8 mouse cellular contexts compared by ENCODE assay signal in genomic region chr10:62507591-62508308, GRCm38 (mm10). TPM values are rescaled to one million over a fixed set of nuclear protein-coding genes. Genes with fewer than 3 reads are reported as not detected.
DNase-seq lines count a peak whose midpoint lies in the region; ATAC-seq and TF ChIP-seq lines count a peak whose summit lies in the region.

No protein-coding gene starts in this region.

- no peaks in the 10 kb centered on the region for H3K9me3 ChIP-seq in forebrain, embryonic 15.5 days
- H3K9me3 ChIP-seq in hindbrain, embryonic 12.5 days (replicated peaks) = no peaks in the 10 kb centered on the region
- no peaks in the 10 kb centered on the region for H3K9me3 ChIP-seq in limb, embryonic 14.5 days (ENCODE audit: control insufficient read depth, low read length)
- no peaks in the 10 kb centered on the region for H3K9me3 ChIP-seq in midbrain, embryonic 13.5 days

- peak; percentile 89 for DNase-seq in CD4-positive, CD25-positive, alpha-beta regulatory T cell, adult 2 months (ENCODE audit: low read depth, low spot score)
- DNase-seq in adrenal gland, postnatal 10 days = peak; percentile 53
- no peak for DNase-seq in limb, embryonic 14.5 days (ENCODE audit: low spot score)
- peak; percentile 22 for DNase-seq in testis, postnatal 14 days (ENCODE audit: low spot score)
- DNase-seq in adipocyte (ENCODE audit: low spot score) = no peak

- no peak for TF ChIP-seq POLR2A in limb, embryonic 14.5 days (IDR thresholded peaks at IDR 0.05; ENCODE audit: borderline replicate concordance, extremely low read depth, insufficient read depth, insufficient read length)

- H3K4me2 ChIP-seq in forebrain, embryonic 15.5 days (replicated peaks) = peak overlapping the region; percentile 32; the same call in 1 of the 2 replicates
- peak overlapping the region; percentile 48 for H3K4me2 ChIP-seq in hindbrain, embryonic 12.5 days (replicated peaks)
- peak overlapping the region; percentile 48 for H3K4me2 ChIP-seq in limb, embryonic 14.5 days (replicated peaks; ENCODE audit: low read depth, low read length, severe bottlenecking)
- peak overlapping the region; percentile 53 for H3K4me2 ChIP-seq in midbrain, embryonic 13.5 days (replicated peaks)

- H3K27ac ChIP-seq in forebrain, embryonic 15.5 days (replicated peaks) = no peak overlapping the region
- no peak overlapping the region for H3K27ac ChIP-seq in hindbrain, embryonic 12.5 days
- no peak overlapping the region for H3K27ac ChIP-seq in limb, embryonic 14.5 days (replicated peaks; ENCODE audit: low read depth, low read length)
- no peak overlapping the region for H3K27ac ChIP-seq in midbrain, embryonic 13.5 days

- H3K9ac ChIP-seq in forebrain, embryonic 15.5 days (replicated peaks) = no peak overlapping the region; the same call in 1 of the 2 replicates
- no peak overlapping the region for H3K9ac ChIP-seq in hindbrain, embryonic 12.5 days
- H3K9ac ChIP-seq in limb, embryonic 14.5 days (ENCODE audit: low read depth, low read length, severe bottlenecking) = peak overlapping the region; percentile 32; the same call in 1 of the 2 replicates
- 0 out of 2 replicates have a peak overlapping the region, but pooled peaks have one; percentile 51 for H3K9ac ChIP-seq in midbrain, embryonic 13.5 days (replicated peaks)

- H3K36me3 ChIP-seq in forebrain, embryonic 15.5 days = no peaks in the 10 kb centered on the region
- H3K36me3 ChIP-seq in hindbrain, embryonic 12.5 days = no peaks in the 10 kb centered on the region
- H3K36me3 ChIP-seq in limb, embryonic 14.5 days (ENCODE audit: control insufficient read depth, insufficient read depth, low read length) = no peaks in the 10 kb centered on the region
- no peaks in the 10 kb centered on the region for H3K36me3 ChIP-seq in midbrain, embryonic 13.5 days

- H3K27me3 ChIP-seq in forebrain, embryonic 15.5 days = peaks cover 9% of the 10 kb centered on the region; the same call in 1 of the 2 replicates
- peaks cover 14% of the 10 kb centered on the region for H3K27me3 ChIP-seq in hindbrain, embryonic 12.5 days
- no peaks in the 10 kb centered on the region for H3K27me3 ChIP-seq in limb, embryonic 14.5 days (ENCODE audit: control insufficient read depth, insufficient read depth, low read length)
- H3K27me3 ChIP-seq in midbrain, embryonic 13.5 days = peaks cover 17% of the 10 kb centered on the region

- peak overlapping the region; percentile 13; the same call in 1 of the 2 replicates for H3K4me3 ChIP-seq in forebrain, embryonic 15.5 days
- H3K4me3 ChIP-seq in hindbrain, embryonic 12.5 days = peak overlapping the region; percentile 19
- H3K4me3 ChIP-seq in limb, embryonic 14.5 days (replicated peaks; ENCODE audit: low read length) = peak overlapping the region; percentile 24
- peak overlapping the region; percentile 24 for H3K4me3 ChIP-seq in midbrain, embryonic 13.5 days (replicated peaks)

- ATAC-seq in forebrain, embryonic 15.5 days (replicated peaks) = no peak
- ATAC-seq in hindbrain, embryonic 12.5 days (ENCODE audit: low FRiP score) = no peak
- no peak for ATAC-seq in limb, embryonic 14.5 days (ENCODE audit: low FRiP score, low read depth)
- ATAC-seq in midbrain, embryonic 13.5 days = no peak

- peaks cover 3% of the 10 kb centered on the region; the same call in 1 of the 2 replicates for H3K4me1 ChIP-seq in forebrain, embryonic 15.5 days
- no peaks in the 10 kb centered on the region for H3K4me1 ChIP-seq in hindbrain, embryonic 12.5 days
- H3K4me1 ChIP-seq in limb, embryonic 14.5 days (ENCODE audit: control insufficient read depth, insufficient read depth, low read length) = no peaks in the 10 kb centered on the region
- H3K4me1 ChIP-seq in midbrain, embryonic 13.5 days (replicated peaks) = no peaks in the 10 kb centered on the region; the same call in 1 of the 2 replicates

- WGBS in forebrain, embryonic 15.5 days = 16% methylated on average over 18 of the region's 18 CpGs
- WGBS in hindbrain, embryonic 12.5 days = 19% methylated on average over 18 of the region's 18 CpGs
- WGBS in limb, embryonic 14.5 days = 12% methylated on average over 18 of the region's 18 CpGs
- 17% methylated on average over 18 of the region's 18 CpGs for WGBS in midbrain, embryonic 13.5 days

RNA-seq across cellular contexts. Expression of gene Srgn, which starts 19.5 kb away (rescaled TPM):
- total RNA-seq in adrenal gland, postnatal 10 days (2021) = 10 to 100 TPM; 41.3 to 44.6 TPM
- polyA plus RNA-seq in forebrain, embryonic 15.5 days (2015; fragmentation: Nextera tagmentation; extraction: Ambion mirVana) = 5.5 and 6.4 TPM in 2 replicates
- polyA plus RNA-seq in hindbrain, embryonic 12.5 days (2016; fragmentation: Nextera tagmentation; extraction: Ambion mirVana) = 3.4 and 6.2 TPM in 2 replicates
- polyA plus RNA-seq in limb, embryonic 14.5 days (2012; rRNA removed) = 11.2 and 14.7 TPM in 2 replicates
- polyA plus RNA-seq in limb, embryonic 14.5 days (2014; fragmentation: Nextera tagmentation; extraction: Ambion mirVana) = 35.3 and 49.4 TPM in 2 replicates
- 7.3 and 8.7 TPM in 2 replicates for polyA plus RNA-seq in midbrain, embryonic 13.5 days (2015; fragmentation: Nextera tagmentation; extraction: Ambion mirVana)

RNA-seq across cellular contexts. Expression of gene Vps26a, which starts 21.1 kb away (rescaled TPM):
- total RNA-seq in adrenal gland, postnatal 10 days (2021) = 10 to 100 TPM; 42.9 to 48.3 TPM
- polyA plus RNA-seq in forebrain, embryonic 15.5 days (2015; fragmentation: Nextera tagmentation; extraction: Ambion mirVana) = 76.1 and 78.8 TPM in 2 replicates
- polyA plus RNA-seq in hindbrain, embryonic 12.5 days (2016; fragmentation: Nextera tagmentation; extraction: Ambion mirVana) = 79.8 and 83.2 TPM in 2 replicates
- 25.6 and 29.2 TPM in 2 replicates for polyA plus RNA-seq in limb, embryonic 14.5 days (2012; rRNA removed)
- polyA plus RNA-seq in limb, embryonic 14.5 days (2014; fragmentation: Nextera tagmentation; extraction: Ambion mirVana) = 67.1 and 71.1 TPM in 2 replicates
- 68.5 and 69.2 TPM in 2 replicates for polyA plus RNA-seq in midbrain, embryonic 13.5 days (2015; fragmentation: Nextera tagmentation; extraction: Ambion mirVana)

RNA-seq across cellular contexts. Expression of gene Supv3l1, which starts 58.2 kb away (rescaled TPM):
- 10 to 100 TPM; 34.5 to 41.8 TPM for total RNA-seq in adrenal gland, postnatal 10 days (2021)
- 21.3 and 23.5 TPM in 2 replicates for polyA plus RNA-seq in forebrain, embryonic 15.5 days (2015; fragmentation: Nextera tagmentation; extraction: Ambion mirVana)
- polyA plus RNA-seq in hindbrain, embryonic 12.5 days (2016; fragmentation: Nextera tagmentation; extraction: Ambion mirVana) = 24.3 and 25.7 TPM in 2 replicates
- 28.7 and 30.8 TPM in 2 replicates for polyA plus RNA-seq in limb, embryonic 14.5 days (2012; rRNA removed)
- polyA plus RNA-seq in limb, embryonic 14.5 days (2014; fragmentation: Nextera tagmentation; extraction: Ambion mirVana) = 24.2 and 25.5 TPM in 2 replicates
- polyA plus RNA-seq in midbrain, embryonic 13.5 days (2015; fragmentation: Nextera tagmentation; extraction: Ambion mirVana) = 23.3 and 23.6 TPM in 2 replicates

RNA-seq across cellular contexts. Expression of gene 4930507D05Rik, which starts 58.5 kb away (rescaled TPM):
- total RNA-seq in adrenal gland, postnatal 10 days (2021) = under 1 TPM; 0.42 TPM
- polyA plus RNA-seq in forebrain, embryonic 15.5 days (2015; fragmentation: Nextera tagmentation; extraction: Ambion mirVana) = 1.0 and 1.1 TPM in 2 replicates
- 0.90 and 0.98 TPM in 2 replicates for polyA plus RNA-seq in hindbrain, embryonic 12.5 days (2016; fragmentation: Nextera tagmentation; extraction: Ambion mirVana)
- polyA plus RNA-seq in limb, embryonic 14.5 days (2012; rRNA removed) = 0.33 TPM in 2 replicates
- polyA plus RNA-seq in limb, embryonic 14.5 days (2014; fragmentation: Nextera tagmentation; extraction: Ambion mirVana) = 0.29 and 0.39 TPM in 2 replicates
- polyA plus RNA-seq in midbrain, embryonic 13.5 days (2015; fragmentation: Nextera tagmentation; extraction: Ambion mirVana) = 1.2 and 1.4 TPM in 2 replicates

Comparison
In these comparisons a context has a peak if more than half of its experiments do, and no peak if none do; other contexts are left out.
1. DNase-seq: peak in CD4-positive, CD25-positive, alpha-beta regulatory T cell, adult 2 months (single experiment), adrenal gland, postnatal 10 days (single experiment) and testis, postnatal 14 days (single experiment); none in limb, embryonic 14.5 days (single experiment) and adipocyte (single experiment).
2. H3K9ac ChIP-seq: peak in limb, embryonic 14.5 days (single experiment) and midbrain, embryonic 13.5 days (single experiment); none in forebrain, embryonic 15.5 days (single experiment) and hindbrain, embryonic 12.5 days (single experiment).
3. Peak in every context shown above with its lines, with median percentiles within 50 percentile points of each other: H3K4me2 ChIP-seq and H3K4me3 ChIP-seq.